Mouse (Mus musculus): ENCODE measurements around the gene Syne4. TPM values are rescaled to one million over a fixed set of nuclear protein-coding genes. Genes with fewer than 3 reads are reported as not detected.

The Syne4 gene
- polyA plus RNA-seq, 1 experiment from 2014 or later, result 60.5 TPM

DNA sequence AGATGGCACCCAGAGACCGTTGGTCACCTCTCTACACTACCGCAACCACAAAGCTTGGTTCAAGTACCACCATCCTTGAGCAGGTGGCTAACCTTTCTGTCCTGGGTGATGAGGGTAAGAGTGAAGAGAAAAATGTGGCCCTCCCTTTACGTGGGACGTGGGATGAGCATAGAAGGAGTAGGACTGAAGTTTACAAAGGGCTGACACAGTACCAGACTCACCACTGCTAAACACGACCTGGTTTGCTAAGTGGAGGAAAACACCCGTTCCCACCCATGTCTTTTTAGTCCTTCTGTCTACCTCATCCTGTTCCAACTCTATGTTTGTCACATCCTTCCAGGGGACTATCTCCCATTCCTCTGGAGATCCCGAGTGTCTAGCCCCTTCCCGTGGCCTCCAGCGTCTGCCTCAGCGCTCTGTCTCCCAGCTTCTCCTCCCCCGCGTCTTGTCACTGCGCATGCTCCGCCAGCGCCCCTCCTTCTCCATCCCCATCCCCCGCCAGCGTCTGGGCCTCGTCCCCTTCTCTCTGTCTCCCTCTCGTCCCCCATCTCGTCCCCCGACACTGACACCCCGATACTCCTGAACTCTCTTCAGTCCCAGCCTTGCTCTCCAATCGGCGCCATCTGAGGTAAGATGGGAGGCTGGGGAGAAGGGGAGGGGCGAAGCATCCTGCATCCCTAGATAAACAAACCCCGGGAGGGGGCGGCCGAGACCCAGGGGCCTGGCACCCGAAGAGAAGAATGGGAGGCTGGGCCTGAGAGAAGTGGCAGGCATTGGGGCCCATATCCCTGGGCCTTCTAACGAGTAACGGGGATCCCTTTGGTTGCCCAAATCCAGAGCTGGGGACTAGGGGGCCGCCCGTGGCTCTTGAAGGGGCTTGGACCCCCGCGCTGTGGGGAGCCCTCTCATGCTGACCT is 23.1 kb upstream of the Syne4 start, which contains the start of gene Clip3:
Gene Clip3 (plus strand): TSS at position 514 of the 917 bp plus-strand sequence.
- DNase-seq (ENCODE audit: low spot score), result peak; percentile 84
- H3K4me1 ChIP-seq (replicated peaks; ENCODE audit: control insufficient read depth, insufficient read depth, low read length), result peaks cover 6% of the 10 kb centered on the region
- H3K27me3 ChIP-seq (replicated peaks; ENCODE audit: control insufficient read depth, insufficient read depth, low read length), result no peaks in the 10 kb centered on the region
- H3K9ac ChIP-seq (ENCODE audit: low read length), result peak within 1 kb of the TSS; percentile 48
- 8% methylated on average over 35 of the region's 35 CpGs for WGBS
- peak within 1 kb of the TSS; percentile 51 for H3K4me2 ChIP-seq (ENCODE audit: low read length)
- peak within 1 kb of the TSS; percentile 54 for H3K27ac ChIP-seq (ENCODE audit: low read depth)
- H3K9me3 ChIP-seq (ENCODE audit: control insufficient read depth, low read length), result no peaks in the 10 kb centered on the region
- H3K4me3 ChIP-seq (ENCODE audit: low read depth, low read length), result peak within 1 kb of the TSS; percentile 64
- peak; percentile 73 for ATAC-seq (replicated peaks; ENCODE audit: low FRiP score, low TSS enrichment, low read depth)
- peaks cover 19% of the 10 kb centered on the region for H3K36me3 ChIP-seq (ENCODE audit: control insufficient read depth, insufficient read depth, low read length)

DNA sequence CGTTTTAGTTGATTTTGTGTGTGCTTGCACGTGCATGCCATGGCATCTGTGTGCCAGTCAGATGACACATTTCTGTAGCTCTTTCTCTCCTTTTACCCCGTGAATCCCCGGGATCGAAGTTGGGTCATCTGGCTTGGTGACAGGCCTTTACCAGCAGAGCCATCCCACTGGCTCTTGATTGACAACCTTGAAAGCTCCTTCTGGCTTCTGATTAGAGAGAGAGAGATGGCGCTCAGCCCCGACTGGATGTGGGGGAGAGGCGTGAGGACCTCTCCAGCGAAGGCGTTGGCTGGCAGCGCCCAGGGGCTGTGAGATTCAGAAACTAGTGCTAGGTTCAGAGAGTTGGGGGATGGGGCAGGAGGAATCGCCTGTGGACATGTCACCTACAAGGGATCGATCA is 20.8 kb upstream of the Syne4 start:
- ATAC-seq (replicated peaks; ENCODE audit: low FRiP score, low TSS enrichment, low read depth) (no peak), DNase-seq (ENCODE audit: low spot score) (no peak)
- no peak overlapping the region for H3K4me3 ChIP-seq (ENCODE audit: low read depth, low read length)
- H3K9me3 ChIP-seq (ENCODE audit: control insufficient read depth, low read length), result no peaks in the 10 kb centered on the region
- no peak overlapping the region for H3K9ac ChIP-seq (ENCODE audit: low read length)
- H3K36me3 ChIP-seq (ENCODE audit: control insufficient read depth, insufficient read depth, low read length), result peaks cover 41% of the 10 kb centered on the region
- no peak overlapping the region for H3K4me2 ChIP-seq (ENCODE audit: low read length)
- WGBS, result 84% methylated on average over 13 of the region's 13 CpGs
- no peaks in the 10 kb centered on the region for H3K27me3 ChIP-seq (replicated peaks; ENCODE audit: control insufficient read depth, insufficient read depth, low read length)
- H3K27ac ChIP-seq (ENCODE audit: low read depth), result no peak overlapping the region
- peaks cover 6% of the 10 kb centered on the region for H3K4me1 ChIP-seq (replicated peaks; ENCODE audit: control insufficient read depth, insufficient read depth, low read length)

DNA sequence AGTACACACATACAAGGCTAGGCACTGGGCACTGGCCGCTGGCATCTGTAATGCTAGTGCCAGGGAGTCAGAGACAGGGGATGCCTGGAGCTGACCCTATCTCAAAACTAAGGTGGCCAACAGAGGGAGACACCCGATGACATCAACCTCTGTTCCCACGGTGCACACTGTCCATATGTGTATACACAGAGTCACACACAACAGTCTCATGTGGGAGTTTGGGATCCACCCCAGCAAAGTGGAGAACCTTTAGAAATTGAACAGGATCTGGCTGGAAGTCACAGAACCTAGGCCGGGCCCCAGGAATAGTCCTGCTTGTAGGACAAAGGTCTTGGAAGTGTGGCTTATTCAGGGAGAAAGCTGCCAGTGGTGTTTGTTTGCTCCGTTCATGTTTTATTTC is 20.3 kb upstream of the Syne4 start:
- Histone ChIP-seq H3K9me3 (ENCODE audit: control insufficient read depth, low read length) (no peaks in the 10 kb centered on the region), H3K4me3 (ENCODE audit: low read depth, low read length) (no peak overlapping the region), H3K9ac (ENCODE audit: low read length) (no peak overlapping the region), H3K36me3 (ENCODE audit: control insufficient read depth, insufficient read depth, low read length) (peaks cover 46% of the 10 kb centered on the region), H3K4me1 (replicated peaks; ENCODE audit: control insufficient read depth, insufficient read depth, low read length) (peaks cover 6% of the 10 kb centered on the region), H3K4me2 (ENCODE audit: low read length) (no peak overlapping the region), H3K27me3 (replicated peaks; ENCODE audit: control insufficient read depth, insufficient read depth, low read length) (no peaks in the 10 kb centered on the region), H3K27ac (ENCODE audit: low read depth) (no peak overlapping the region)
- DNase-seq (ENCODE audit: low spot score) (no peak), ATAC-seq (replicated peaks; ENCODE audit: low FRiP score, low TSS enrichment, low read depth) (no peak)
- WGBS, result 87% methylated on average over 5 of the region's 5 CpGs

DNA sequence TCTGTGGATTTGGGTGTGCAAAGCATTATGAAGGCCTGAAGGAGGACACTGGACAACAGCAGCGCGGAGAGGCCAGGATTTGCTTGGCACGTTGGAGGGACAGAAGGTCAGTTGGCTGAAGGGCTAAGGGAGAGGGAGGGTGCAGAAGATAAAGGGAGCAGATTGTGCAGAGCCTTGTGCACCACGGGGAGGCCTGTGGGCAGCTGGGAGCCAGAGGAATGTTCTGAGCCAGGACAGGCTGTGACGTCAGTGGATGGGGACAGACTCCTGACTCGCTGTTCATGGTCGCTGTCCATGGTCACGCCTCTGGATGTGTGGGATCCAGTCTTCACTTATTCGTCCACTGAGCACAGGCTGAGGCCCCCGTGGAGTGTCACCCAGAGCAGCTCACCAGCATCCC is 19.5 kb upstream of the Syne4 start:
- Histone ChIP-seq H3K4me2 (ENCODE audit: low read length) (no peak overlapping the region), H3K36me3 (ENCODE audit: control insufficient read depth, insufficient read depth, low read length) (peaks cover 53% of the 10 kb centered on the region), H3K9me3 (ENCODE audit: control insufficient read depth, low read length) (no peaks in the 10 kb centered on the region), H3K27ac (ENCODE audit: low read depth) (no peak overlapping the region), H3K4me3 (ENCODE audit: low read depth, low read length) (no peak overlapping the region), H3K4me1 (replicated peaks; ENCODE audit: control insufficient read depth, insufficient read depth, low read length) (peaks cover 6% of the 10 kb centered on the region), H3K9ac (ENCODE audit: low read length) (no peak overlapping the region), H3K27me3 (replicated peaks; ENCODE audit: control insufficient read depth, insufficient read depth, low read length) (no peaks in the 10 kb centered on the region)
- DNase-seq (ENCODE audit: low spot score) (no peak), ATAC-seq (replicated peaks; ENCODE audit: low FRiP score, low TSS enrichment, low read depth) (no peak)
- WGBS, result 57% methylated on average over 10 of the region's 10 CpGs

DNA sequence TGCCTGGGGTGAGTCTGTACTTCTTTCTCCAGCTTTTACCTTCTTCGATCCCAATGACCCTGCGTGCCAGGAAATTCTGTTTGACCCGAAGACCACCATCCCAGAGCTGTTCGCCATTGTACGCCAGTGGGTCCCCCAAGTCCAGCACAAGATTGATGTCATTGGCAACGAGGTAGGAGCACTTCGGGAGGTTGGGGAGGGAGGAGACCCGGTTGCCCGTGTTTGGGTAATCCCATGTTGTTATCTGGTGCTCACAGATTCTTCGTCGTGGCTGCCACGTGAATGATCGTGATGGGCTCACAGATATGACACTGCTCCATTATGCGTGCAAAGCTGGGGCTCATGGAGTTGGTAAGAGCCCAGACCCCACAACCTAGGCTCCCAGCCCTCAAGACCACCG is 17.8 kb upstream of the Syne4 start:
- H3K9ac ChIP-seq (ENCODE audit: low read length), result no peak overlapping the region
- H3K27me3 ChIP-seq (replicated peaks; ENCODE audit: control insufficient read depth, insufficient read depth, low read length), result no peaks in the 10 kb centered on the region
- H3K4me3 ChIP-seq (ENCODE audit: low read depth, low read length), result no peak overlapping the region
- no peak overlapping the region for H3K27ac ChIP-seq (ENCODE audit: low read depth)
- no peak for DNase-seq (ENCODE audit: low spot score)
- no peaks in the 10 kb centered on the region for H3K4me1 ChIP-seq (replicated peaks; ENCODE audit: control insufficient read depth, insufficient read depth, low read length)
- no peaks in the 10 kb centered on the region for H3K9me3 ChIP-seq (ENCODE audit: control insufficient read depth, low read length)
- peaks cover 64% of the 10 kb centered on the region for H3K36me3 ChIP-seq (ENCODE audit: control insufficient read depth, insufficient read depth, low read length)
- no peak overlapping the region for H3K4me2 ChIP-seq (ENCODE audit: low read length)
- ATAC-seq (replicated peaks; ENCODE audit: low FRiP score, low TSS enrichment, low read depth), result no peak
- WGBS, result 91% methylated on average over 15 of the region's 15 CpGs

DNA sequence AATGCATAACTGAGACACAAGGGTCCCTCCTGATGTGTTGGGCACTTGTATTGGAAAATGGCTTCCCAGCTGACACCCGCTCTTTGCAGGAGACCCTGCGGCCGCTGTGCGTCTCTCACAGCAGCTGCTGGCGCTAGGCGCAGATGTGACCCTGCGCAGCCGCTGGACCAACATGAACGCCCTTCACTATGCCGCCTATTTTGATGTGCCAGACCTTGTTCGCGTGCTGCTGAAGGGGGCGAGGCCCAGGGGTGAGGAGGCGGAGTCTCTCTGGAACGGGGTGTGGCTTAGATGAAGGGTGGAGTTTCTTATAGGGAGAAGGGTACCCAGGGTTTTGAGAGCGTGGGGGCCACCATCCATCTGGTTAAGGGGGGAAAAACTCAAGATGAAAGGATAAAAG is 17.3 kb upstream of the Syne4 start:
- Histone ChIP-seq H3K9ac (ENCODE audit: low read length) (no peak overlapping the region), H3K27me3 (replicated peaks; ENCODE audit: control insufficient read depth, insufficient read depth, low read length) (no peaks in the 10 kb centered on the region), H3K27ac (ENCODE audit: low read depth) (no peak overlapping the region), H3K4me3 (ENCODE audit: low read depth, low read length) (no peak overlapping the region), H3K36me3 (ENCODE audit: control insufficient read depth, insufficient read depth, low read length) (peaks cover 69% of the 10 kb centered on the region), H3K9me3 (ENCODE audit: control insufficient read depth, low read length) (no peaks in the 10 kb centered on the region), H3K4me1 (replicated peaks; ENCODE audit: control insufficient read depth, insufficient read depth, low read length) (no peaks in the 10 kb centered on the region), H3K4me2 (ENCODE audit: low read length) (no peak overlapping the region)
- DNase-seq (ENCODE audit: low spot score), result no peak
- WGBS, result 78% methylated on average over 16 of the region's 16 CpGs
- no peak for ATAC-seq (replicated peaks; ENCODE audit: low FRiP score, low TSS enrichment, low read depth)

DNA sequence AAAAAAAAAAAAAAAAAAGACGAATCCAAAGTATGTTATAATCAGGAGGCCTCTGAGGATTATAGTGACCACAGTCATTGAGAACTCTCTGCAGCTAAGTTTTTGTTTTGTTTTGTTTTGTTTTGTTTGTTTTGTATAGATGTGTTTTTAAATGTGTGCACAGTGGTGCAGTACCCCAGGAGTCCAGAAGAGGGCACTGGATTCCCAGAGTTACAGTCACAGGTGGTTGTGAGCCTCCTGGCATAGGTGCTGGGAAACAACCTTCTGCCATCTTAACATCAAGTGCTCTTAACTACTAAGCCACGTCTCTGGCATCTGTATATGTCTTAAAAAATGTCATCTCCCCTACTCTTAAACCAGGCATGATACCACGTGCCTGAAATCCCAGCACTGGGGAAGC is 13.7 kb upstream of the Syne4 start:
- 50% methylated on average over 3 of the region's 3 CpGs for WGBS
- Histone ChIP-seq H3K9me3 (ENCODE audit: control insufficient read depth, low read length) (no peaks in the 10 kb centered on the region), H3K27me3 (replicated peaks; ENCODE audit: control insufficient read depth, insufficient read depth, low read length) (no peaks in the 10 kb centered on the region), H3K27ac (ENCODE audit: low read depth) (no peak overlapping the region), H3K4me2 (ENCODE audit: low read length) (no peak overlapping the region), H3K4me3 (ENCODE audit: low read depth, low read length) (no peak overlapping the region), H3K9ac (ENCODE audit: low read length) (no peak overlapping the region), H3K36me3 (ENCODE audit: control insufficient read depth, insufficient read depth, low read length) (peaks cover 74% of the 10 kb centered on the region), H3K4me1 (replicated peaks; ENCODE audit: control insufficient read depth, insufficient read depth, low read length) (no peaks in the 10 kb centered on the region)
- ATAC-seq (replicated peaks; ENCODE audit: low FRiP score, low TSS enrichment, low read depth) (no peak), DNase-seq (ENCODE audit: low spot score) (no peak)

DNA sequence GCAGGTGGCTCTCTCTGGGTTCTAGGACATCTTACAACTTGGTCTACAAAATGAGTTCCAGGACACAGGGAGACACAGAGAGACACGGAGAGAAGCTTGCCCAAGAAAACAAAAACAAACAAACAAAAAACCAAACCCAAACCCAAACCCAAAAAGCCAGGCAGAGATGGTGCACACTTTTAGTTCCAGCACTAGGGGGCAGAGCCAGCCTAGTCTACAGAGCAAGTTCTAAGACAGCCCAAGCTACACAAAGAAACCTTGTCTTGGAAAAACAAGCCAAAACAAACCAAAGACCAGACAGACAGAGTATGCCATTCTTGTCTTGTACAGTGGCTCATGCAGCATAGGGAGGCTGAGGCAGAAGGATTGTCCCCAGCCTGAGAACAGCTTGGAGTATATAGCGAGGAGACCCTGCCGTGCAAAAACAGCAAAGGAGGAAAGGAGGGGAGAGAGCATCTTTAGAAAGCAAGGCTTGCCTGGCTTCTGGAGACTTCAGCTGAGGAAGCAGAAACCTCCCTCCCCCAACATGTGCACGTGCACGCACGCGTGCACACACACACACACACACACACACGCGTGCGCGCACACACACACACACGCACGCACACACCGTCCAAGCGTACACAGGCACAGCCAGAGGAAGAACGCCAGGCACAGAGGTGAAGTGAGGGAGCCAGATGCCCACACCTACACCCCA is 8.4 kb upstream of the Syne4 start:
- Histone ChIP-seq H3K4me3 (ENCODE audit: low read depth, low read length) (no peak overlapping the region), H3K27me3 (replicated peaks; ENCODE audit: control insufficient read depth, insufficient read depth, low read length) (no peaks in the 10 kb centered on the region), H3K9ac (ENCODE audit: low read length) (no peak overlapping the region), H3K9me3 (ENCODE audit: control insufficient read depth, low read length) (no peaks in the 10 kb centered on the region), H3K4me2 (ENCODE audit: low read length) (no peak overlapping the region), H3K36me3 (ENCODE audit: control insufficient read depth, insufficient read depth, low read length) (peaks cover 47% of the 10 kb centered on the region), H3K4me1 (replicated peaks; ENCODE audit: control insufficient read depth, insufficient read depth, low read length) (peaks cover 17% of the 10 kb centered on the region; the same call in 1 of the 2 replicates), H3K27ac (ENCODE audit: low read depth) (no peak overlapping the region)
- DNase-seq (ENCODE audit: low spot score) (no peak), ATAC-seq (replicated peaks; ENCODE audit: low FRiP score, low TSS enrichment, low read depth) (no peak)
- WGBS, result 91% methylated on average over 16 of the region's 16 CpGs
